Mouse (Mus musculus): ENCODE data around the gene Amdhd1. TPM values are rescaled to one million over a fixed set of nuclear protein-coding genes. Genes with fewer than 3 reads are reported as not detected.

Gene Amdhd1
- polyA plus RNA-seq, 1 experiment from 2014 or later = 0.11 TPM

DNA sequence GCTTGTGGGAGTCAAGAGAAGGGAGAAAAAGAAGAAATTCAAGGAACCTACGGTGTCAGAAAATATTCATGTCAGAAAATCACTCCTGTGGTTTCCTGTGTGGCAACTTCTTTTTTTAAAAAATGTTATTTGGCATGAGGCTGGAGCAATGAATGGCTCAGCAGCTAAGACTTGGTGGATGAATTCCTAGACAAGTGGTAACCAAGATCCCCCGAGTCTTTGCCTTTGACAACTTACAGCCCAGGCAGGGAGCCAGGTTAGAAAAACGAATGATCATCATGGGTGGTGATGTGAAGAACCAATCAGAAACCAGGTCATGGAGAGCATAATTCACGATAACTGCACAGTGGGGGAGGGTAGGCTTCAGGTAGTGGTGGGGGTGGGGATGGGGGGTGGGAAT, 18.8 kb downstream of the Amdhd1 start:
- H3K9me3 ChIP-seq = no peaks in the 10 kb centered on the region
- no peak overlapping the region for H3K27ac ChIP-seq (replicated peaks)
- WGBS = 74% methylated on average over 4 of the region's 4 CpGs
- H3K4me3 ChIP-seq = no peak overlapping the region
- no peaks in the 10 kb centered on the region for H3K27me3 ChIP-seq (replicated peaks; ENCODE audit: low read depth, poor library complexity, severe bottlenecking)
- no peak for DNase-seq (ENCODE audit: low spot score)
- H3K36me3 ChIP-seq (replicated peaks) = no peaks in the 10 kb centered on the region
- H3K4me1 ChIP-seq = no peaks in the 10 kb centered on the region

DNA sequence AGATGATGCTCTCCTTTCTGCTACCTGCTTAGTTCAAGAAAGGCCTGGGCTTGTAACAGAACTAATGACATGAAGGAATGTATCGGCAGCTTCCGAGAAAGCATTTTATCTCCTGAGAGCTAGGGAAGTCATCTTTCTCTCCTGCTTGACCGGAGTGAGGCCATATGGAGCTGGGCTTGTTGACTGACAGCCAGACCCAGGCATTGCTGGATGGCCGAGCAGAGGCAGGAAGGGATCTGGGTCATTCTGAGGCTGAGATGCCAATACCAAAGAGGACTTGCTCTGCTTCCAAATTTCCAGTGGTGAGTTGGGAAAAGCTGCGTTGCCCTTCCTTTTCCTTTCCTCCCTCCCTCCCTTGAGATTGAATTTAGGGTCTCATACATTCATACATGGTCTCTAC, 20.1 kb downstream of the Amdhd1 start:
- no peak for DNase-seq (ENCODE audit: low spot score)
- no peak overlapping the region for H3K4me3 ChIP-seq
- no peaks in the 10 kb centered on the region for H3K4me1 ChIP-seq
- no peaks in the 10 kb centered on the region for H3K36me3 ChIP-seq (replicated peaks)
- no peak overlapping the region for H3K27ac ChIP-seq (replicated peaks)
- H3K27me3 ChIP-seq (replicated peaks; ENCODE audit: low read depth, poor library complexity, severe bottlenecking) = no peaks in the 10 kb centered on the region
- WGBS = 90% methylated on average over 5 of the region's 5 CpGs
- no peaks in the 10 kb centered on the region for H3K9me3 ChIP-seq

DNA sequence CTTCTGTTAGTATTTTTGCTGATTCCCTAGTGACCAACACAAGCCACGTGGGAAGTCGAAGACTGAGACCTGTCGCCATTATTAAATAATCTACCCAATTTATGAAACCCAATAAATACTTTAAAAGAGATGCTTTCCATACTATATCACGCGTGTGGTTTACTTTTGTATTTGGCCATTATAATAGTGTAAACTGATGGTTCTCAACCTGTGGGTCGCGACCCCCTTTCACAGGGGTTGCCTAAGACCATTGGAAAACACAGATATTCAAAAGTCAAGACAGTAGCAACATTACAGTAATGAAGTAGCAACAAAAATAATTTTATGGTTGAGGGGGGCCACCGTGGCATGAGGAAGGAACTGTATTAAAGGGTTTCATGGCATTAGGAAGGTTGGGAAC, 20.7 kb downstream of the Amdhd1 start:
- Histone ChIP-seq H3K27ac (replicated peaks) (no peak overlapping the region), H3K4me3 (no peak overlapping the region), H3K36me3 (replicated peaks) (no peaks in the 10 kb centered on the region), H3K9me3 (no peaks in the 10 kb centered on the region), H3K4me1 (no peaks in the 10 kb centered on the region), H3K27me3 (replicated peaks; ENCODE audit: low read depth, poor library complexity, severe bottlenecking) (no peaks in the 10 kb centered on the region)
- 91% methylated on average over 8 of the region's 8 CpGs for WGBS
- no peak for DNase-seq (ENCODE audit: low spot score)

DNA sequence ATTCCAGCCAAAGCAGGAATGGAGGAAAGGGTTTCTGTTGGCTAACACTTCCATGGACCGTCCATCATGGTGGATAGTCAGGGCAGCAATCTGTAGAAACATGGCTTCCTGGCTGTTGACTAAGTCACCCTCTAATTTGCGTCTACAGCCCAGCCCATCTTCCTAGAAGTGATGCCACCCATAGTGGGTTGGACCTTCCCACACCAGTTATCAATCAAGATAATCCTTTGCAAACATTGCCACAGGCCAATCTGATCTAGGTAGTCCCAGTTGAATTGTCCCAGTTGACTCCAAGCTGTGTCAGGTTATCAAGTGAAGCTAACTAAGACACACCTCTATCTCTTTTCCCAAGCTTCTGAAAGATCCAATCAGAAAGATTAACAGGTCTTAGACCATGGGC, 21.2 kb downstream of the Amdhd1 start:
- no peak overlapping the region for H3K27ac ChIP-seq (replicated peaks)
- no peaks in the 10 kb centered on the region for H3K4me1 ChIP-seq
- DNase-seq (ENCODE audit: low spot score) = no peak
- no peak overlapping the region for H3K4me3 ChIP-seq
- no peaks in the 10 kb centered on the region for H3K36me3 ChIP-seq (replicated peaks)
- no peaks in the 10 kb centered on the region for H3K27me3 ChIP-seq (replicated peaks; ENCODE audit: low read depth, poor library complexity, severe bottlenecking)
- 90% methylated on average over 2 of the region's 2 CpGs for WGBS
- H3K9me3 ChIP-seq = no peaks in the 10 kb centered on the region

DNA sequence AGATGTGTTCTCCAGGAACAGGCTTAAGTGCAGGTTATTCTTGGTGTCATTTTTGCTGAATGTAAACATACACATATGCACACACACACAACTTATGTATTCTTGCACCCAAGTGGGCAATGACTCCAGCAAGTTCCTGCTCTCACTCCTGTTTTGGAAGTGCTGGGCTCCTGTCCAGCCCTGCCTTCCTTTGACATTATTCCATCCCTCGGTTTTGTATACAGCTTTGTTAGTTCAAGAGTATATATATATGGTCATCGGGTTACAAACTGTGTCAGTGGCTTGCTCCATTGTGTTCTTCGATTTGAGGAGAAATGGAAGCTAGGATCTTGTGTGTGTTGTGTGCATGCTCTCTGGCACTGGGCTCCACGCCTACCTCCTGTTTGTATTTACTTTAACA, 21.6 kb downstream of the Amdhd1 start:
- 87% methylated on average over 4 of the region's 4 CpGs for WGBS
- no peaks in the 10 kb centered on the region for H3K36me3 ChIP-seq (replicated peaks)
- DNase-seq (ENCODE audit: low spot score) = no peak
- no peaks in the 10 kb centered on the region for H3K4me1 ChIP-seq
- H3K4me3 ChIP-seq = no peak overlapping the region
- H3K9me3 ChIP-seq = no peaks in the 10 kb centered on the region
- no peak overlapping the region for H3K27ac ChIP-seq (replicated peaks)
- no peaks in the 10 kb centered on the region for H3K27me3 ChIP-seq (replicated peaks; ENCODE audit: low read depth, poor library complexity, severe bottlenecking)

DNA sequence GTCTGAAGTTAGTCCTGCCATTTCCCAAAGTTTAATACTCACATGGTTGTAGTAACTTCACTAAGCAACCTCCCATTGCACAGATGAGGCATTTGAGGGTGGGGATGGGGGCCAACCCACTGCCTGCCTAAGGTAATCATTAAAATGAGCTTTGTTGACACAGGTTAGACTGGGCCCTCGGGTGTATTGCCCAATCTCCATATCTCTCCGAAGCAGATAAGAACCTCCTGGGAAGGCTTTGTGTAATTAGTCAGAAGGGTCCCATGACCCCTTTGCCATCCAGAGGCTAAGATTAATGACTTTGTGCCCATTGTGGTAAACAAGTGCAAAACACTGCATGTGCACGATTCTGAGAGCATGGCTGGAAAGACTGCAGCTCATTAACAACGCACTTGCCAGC, 22.1 kb downstream of the Amdhd1 start:
- no peak for DNase-seq (ENCODE audit: low spot score)
- WGBS = 71% methylated on average over 4 of the region's 4 CpGs
- no peaks in the 10 kb centered on the region for H3K36me3 ChIP-seq (replicated peaks)

DNA sequence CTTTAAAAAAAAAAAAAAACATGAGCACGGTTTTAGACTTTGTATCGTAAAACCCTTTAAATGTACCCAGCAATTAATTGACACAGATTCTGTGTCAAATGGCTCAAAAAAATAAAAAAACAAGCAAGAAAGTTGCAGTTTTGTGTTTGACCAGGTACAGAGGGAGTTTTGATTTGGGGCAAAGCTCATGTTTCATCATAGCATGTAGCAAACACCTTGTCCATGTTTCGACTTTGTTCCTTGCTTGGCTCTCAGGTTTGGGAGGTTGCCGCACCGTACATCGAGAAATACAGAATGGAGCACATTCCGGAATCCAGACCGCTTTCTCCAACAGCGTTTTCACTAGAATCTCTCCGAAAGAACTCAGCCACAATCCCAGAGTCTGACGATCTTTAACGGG, 23.9 kb downstream of the Amdhd1 start:
- no peak for DNase-seq (ENCODE audit: low spot score)
- Histone ChIP-seq H3K9me3 (no peaks in the 10 kb centered on the region), H3K4me3 (no peak overlapping the region), H3K36me3 (replicated peaks) (no peaks in the 10 kb centered on the region), H3K27ac (replicated peaks) (no peak overlapping the region), H3K4me1 (no peaks in the 10 kb centered on the region), H3K27me3 (replicated peaks; ENCODE audit: low read depth, poor library complexity, severe bottlenecking) (no peaks in the 10 kb centered on the region)
- 85% methylated on average over 12 of the region's 12 CpGs for WGBS

More for the DNA sequence above, 22.1 kb downstream of the Amdhd1 start:
- Histone ChIP-seq H3K9me3 (no peaks in the 10 kb centered on the region), H3K27me3 (replicated peaks; ENCODE audit: low read depth, poor library complexity, severe bottlenecking) (no peaks in the 10 kb centered on the region), H3K4me3 (no peak overlapping the region), H3K4me1 (no peaks in the 10 kb centered on the region), H3K27ac (replicated peaks) (no peak overlapping the region)

DNA sequence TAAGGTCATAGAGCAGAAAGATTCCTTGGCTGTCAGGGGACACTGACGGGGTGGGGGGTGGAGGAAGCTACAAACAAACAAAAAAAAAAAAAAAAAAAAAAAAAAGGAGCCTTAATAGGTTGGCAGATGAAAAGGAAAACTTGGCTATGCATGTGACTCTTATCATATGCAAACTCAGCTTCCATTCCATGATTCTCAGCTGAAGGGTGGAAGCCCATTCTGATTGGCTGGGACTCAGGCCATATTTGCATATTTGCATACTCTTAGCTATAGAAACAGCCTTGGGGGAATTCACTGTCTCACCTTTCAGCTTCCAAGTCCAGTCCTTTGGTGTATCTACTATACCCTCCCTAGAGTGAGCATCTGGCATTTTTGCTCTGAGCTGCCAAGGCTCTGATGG, 24.4 kb downstream of the Amdhd1 start:
- no peak for DNase-seq (ENCODE audit: low spot score)
- Histone ChIP-seq H3K4me3 (no peak overlapping the region), H3K27me3 (replicated peaks; ENCODE audit: low read depth, poor library complexity, severe bottlenecking) (no peaks in the 10 kb centered on the region), H3K36me3 (replicated peaks) (no peaks in the 10 kb centered on the region), H3K9me3 (no peaks in the 10 kb centered on the region), H3K4me1 (no peaks in the 10 kb centered on the region), H3K27ac (replicated peaks) (no peak overlapping the region)
- 22% methylated on average over 1 of the region's 1 CpGs for WGBS

DNA sequence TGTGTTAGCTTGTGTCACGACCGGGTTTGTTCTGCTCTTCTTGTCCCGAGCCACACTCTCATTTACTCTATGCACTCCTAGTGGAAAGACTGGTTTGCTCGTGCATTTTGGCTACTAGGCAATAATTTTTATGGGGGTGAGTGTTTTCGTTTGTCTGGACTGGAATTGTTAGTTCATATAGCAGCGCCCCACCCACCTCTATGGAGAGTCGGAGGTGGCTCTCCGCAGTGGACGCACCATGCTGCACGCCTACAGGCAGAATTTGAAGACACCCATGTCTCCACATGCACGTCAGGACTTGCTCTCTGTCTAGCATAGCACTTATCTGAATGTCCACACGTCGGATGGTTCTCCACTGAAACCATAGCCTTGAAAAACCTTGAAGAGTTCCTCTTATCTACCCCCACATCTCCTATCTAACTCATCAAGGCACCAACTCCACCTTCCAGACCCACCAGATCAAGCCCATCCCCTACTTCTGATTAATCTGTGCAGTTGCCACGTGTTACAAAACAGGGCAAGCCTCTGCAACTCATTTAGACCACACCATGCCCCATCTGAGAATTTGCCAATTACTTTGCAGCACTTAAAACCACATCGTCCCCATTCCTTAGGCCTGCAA, 30.2 kb downstream of the Amdhd1 start:
- H3K4me1 ChIP-seq = no peaks in the 10 kb centered on the region
- no peaks in the 10 kb centered on the region for H3K27me3 ChIP-seq (replicated peaks; ENCODE audit: low read depth, poor library complexity, severe bottlenecking)
- no peak for DNase-seq (ENCODE audit: low spot score)
- WGBS = 87% methylated on average over 15 of the region's 15 CpGs
- H3K27ac ChIP-seq (replicated peaks) = no peak overlapping the region
- no peaks in the 10 kb centered on the region for H3K36me3 ChIP-seq (replicated peaks)
- H3K4me3 ChIP-seq = no peak overlapping the region
- no peaks in the 10 kb centered on the region for H3K9me3 ChIP-seq

DNA sequence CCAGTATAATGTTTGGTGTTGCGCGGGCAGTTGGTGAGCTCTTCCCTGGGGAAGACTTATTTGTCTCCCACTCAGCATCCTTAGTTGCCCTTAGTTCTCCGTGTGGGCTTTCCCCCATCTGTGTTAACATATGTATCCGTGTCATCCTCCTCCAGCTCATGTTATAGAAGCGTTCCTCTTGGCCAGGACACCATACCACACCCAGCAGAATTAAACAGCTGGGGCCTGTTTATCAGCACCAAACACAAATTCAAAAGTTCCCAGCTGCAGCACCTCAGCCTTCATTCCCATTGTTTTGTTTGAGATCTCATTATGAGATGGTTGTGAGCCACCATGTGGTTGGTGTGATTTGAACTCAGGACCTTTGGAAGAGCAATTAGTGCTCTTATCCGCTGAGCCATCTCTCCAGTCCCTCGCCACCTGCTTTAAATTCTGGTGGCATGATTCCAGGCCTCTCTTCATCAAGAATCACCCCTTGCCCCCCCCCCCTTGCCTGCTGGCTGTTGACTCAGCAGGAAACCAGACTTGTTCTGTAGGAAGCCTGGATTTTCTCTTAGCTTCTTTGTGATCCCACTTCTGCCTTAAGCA, 31.4 kb downstream of the Amdhd1 start:
- Histone ChIP-seq H3K27ac (replicated peaks) (no peak overlapping the region), H3K9me3 (no peaks in the 10 kb centered on the region), H3K4me1 (no peaks in the 10 kb centered on the region), H3K27me3 (replicated peaks; ENCODE audit: low read depth, poor library complexity, severe bottlenecking) (no peaks in the 10 kb centered on the region), H3K36me3 (replicated peaks) (no peaks in the 10 kb centered on the region), H3K4me3 (no peak overlapping the region)
- WGBS = 84% methylated on average over 7 of the region's 7 CpGs
- no peak for DNase-seq (ENCODE audit: low spot score)

DNA sequence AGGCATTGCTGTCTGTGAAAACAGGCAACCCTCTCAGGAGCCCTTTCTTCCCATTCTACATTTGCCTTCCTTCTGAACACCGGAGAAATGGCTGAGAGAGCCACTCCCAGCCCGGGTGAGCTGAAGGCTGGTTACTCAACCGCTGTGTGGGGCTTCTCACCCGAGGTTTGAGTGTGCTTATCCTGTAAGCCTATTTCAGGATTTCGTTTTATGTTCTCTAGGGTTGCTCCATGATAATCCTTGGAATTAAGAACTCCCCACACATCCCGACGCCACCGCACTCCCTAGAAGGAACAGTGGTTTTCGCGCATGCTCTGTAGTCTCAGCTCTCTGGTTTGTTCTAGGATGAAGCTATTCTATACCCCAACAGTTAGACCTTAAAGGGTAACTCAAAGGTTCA, 38.5 kb downstream of the Amdhd1 start:
- H3K27ac ChIP-seq (replicated peaks) = no peak overlapping the region
- H3K27me3 ChIP-seq (replicated peaks; ENCODE audit: low read depth, poor library complexity, severe bottlenecking) = no peaks in the 10 kb centered on the region
- H3K36me3 ChIP-seq (replicated peaks) = no peaks in the 10 kb centered on the region
- WGBS = 73% methylated on average over 10 of the region's 10 CpGs
- H3K9me3 ChIP-seq = no peaks in the 10 kb centered on the region
- peaks cover 13% of the 10 kb centered on the region for H3K4me1 ChIP-seq
- no peak overlapping the region for H3K4me3 ChIP-seq
- DNase-seq (ENCODE audit: low spot score) = no peak

DNA sequence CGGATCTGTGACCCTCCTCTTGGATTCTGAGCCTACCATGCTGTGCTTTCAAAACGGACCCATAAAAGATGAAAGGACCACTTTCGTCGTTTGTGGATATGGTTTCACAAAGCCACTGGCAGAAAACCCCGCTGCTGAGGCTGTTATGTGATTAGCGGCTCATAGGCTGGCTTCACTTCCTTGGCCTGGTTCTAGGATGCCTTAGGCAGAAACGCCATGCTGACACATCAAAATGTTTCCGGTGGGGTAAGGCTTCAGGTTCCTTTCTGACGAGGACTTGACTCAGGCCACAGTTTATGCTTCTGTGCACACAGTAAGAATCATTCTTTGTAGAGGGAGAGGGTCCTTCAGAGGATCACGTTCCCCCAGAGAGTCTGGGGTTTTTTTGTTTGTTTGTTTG, 39.0 kb downstream of the Amdhd1 start:
- H3K27me3 ChIP-seq (replicated peaks; ENCODE audit: low read depth, poor library complexity, severe bottlenecking) = no peaks in the 10 kb centered on the region
- H3K4me1 ChIP-seq = peaks cover 13% of the 10 kb centered on the region
- 32% methylated on average over 10 of the region's 10 CpGs for WGBS
- DNase-seq (ENCODE audit: low spot score) = peak; percentile 35
- H3K9me3 ChIP-seq = no peaks in the 10 kb centered on the region
- no peak overlapping the region for H3K4me3 ChIP-seq
- no peaks in the 10 kb centered on the region for H3K36me3 ChIP-seq (replicated peaks)
- H3K27ac ChIP-seq (replicated peaks) = no peak overlapping the region

DNA sequence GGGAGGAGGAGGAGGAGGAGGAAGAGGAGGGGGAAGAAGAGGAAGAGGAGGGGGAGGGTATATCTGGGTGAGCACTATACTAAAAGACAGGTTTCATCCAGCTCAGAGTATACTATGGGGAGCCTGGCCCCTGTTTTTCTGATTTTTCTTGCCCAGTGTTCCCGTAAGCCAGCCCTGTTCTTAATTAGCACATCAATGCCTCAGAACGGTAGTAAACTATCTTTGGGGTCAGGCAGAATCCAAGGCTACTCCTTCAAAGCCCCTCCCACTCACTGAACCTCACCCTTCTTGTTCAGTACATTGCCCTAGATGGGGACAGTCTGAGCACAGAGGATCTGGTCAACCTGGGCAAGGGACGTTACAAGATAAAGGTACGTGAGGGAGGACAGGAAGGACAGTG, 49.4 kb downstream of the Amdhd1 start:
- peaks cover 1% of the 10 kb centered on the region for H3K36me3 ChIP-seq (replicated peaks)
- no peak for DNase-seq (ENCODE audit: low spot score)
- H3K9me3 ChIP-seq = no peaks in the 10 kb centered on the region
- peaks cover 22% of the 10 kb centered on the region for H3K4me1 ChIP-seq
- no peaks in the 10 kb centered on the region for H3K27me3 ChIP-seq (replicated peaks; ENCODE audit: low read depth, poor library complexity, severe bottlenecking)
- no peak overlapping the region for H3K27ac ChIP-seq (replicated peaks)
- no peak overlapping the region for H3K4me3 ChIP-seq
- 56% methylated on average over 4 of the region's 4 CpGs for WGBS
